Mouse (Mus musculus): ENCODE measurements at regions not wholly inside any gene's neighbourhood (a gene's known extent, or its start where the extent isn't known, plus 50 kb on each side); places are given as distances from the start of the nearest gene placed in this dataset.

DNA sequence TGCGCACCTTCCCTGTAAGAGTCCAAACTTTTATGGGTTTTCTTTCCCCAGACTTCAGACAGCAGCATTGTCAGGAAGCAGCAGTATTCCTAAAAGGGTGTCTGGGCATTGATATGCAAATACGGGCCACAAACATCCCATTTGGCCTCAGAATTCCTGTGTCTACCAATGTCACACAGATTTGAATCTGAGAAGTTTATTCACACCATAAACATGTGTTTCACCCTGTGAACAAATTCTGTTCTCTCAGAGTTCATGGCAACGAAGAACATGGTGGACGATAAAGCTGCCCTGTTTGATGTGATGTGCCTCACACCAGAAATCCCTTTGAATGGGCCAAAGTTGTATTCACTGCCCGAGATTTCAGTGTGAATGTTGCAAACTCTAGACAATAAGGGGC is 70.7 kb upstream of the Mad2l1 start:
- DNase-seq: no peak
- 39% methylated on average over 4 of the region's 5 CpGs for WGBS
- H3K4me3 ChIP-seq (replicated peaks; ENCODE audit: insufficient read depth, low read depth, low read length): no peak overlapping the region

GRCm38 (mm10) chr6:66465137-66465853 is 69.9 kb upstream of the Mad2l1 start:
- no peaks in the 10 kb centered on the region for H3K27me3 ChIP-seq (ENCODE audit: control insufficient read depth, insufficient read depth, low read length)
- TF ChIP-seq POLR2A (IDR thresholded peaks at IDR 0.05; ENCODE audit: borderline replicate concordance, insufficient read depth, low read length): no peak
- no peak for TF ChIP-seq CTCF (IDR thresholded peaks at IDR 0.05; ENCODE audit: borderline replicate concordance, insufficient read depth, low read depth, low read length)

More for the DNA sequence above, 70.7 kb upstream of the Mad2l1 start:
- Histone ChIP-seq H3K27ac (ENCODE audit: insufficient read depth, low read length) (no peak overlapping the region), H3K27me3 (ENCODE audit: control insufficient read depth, insufficient read depth, low read length) (no peaks in the 10 kb centered on the region), H3K4me1 (ENCODE audit: control insufficient read depth, insufficient read depth, low read length) (no peaks in the 10 kb centered on the region)
- TF ChIP-seq CTCF (IDR thresholded peaks at IDR 0.05; ENCODE audit: borderline replicate concordance, insufficient read depth, low read depth, low read length) (no peak), POLR2A (IDR thresholded peaks at IDR 0.05; ENCODE audit: borderline replicate concordance, insufficient read depth, low read length) (no peak)

DNA sequence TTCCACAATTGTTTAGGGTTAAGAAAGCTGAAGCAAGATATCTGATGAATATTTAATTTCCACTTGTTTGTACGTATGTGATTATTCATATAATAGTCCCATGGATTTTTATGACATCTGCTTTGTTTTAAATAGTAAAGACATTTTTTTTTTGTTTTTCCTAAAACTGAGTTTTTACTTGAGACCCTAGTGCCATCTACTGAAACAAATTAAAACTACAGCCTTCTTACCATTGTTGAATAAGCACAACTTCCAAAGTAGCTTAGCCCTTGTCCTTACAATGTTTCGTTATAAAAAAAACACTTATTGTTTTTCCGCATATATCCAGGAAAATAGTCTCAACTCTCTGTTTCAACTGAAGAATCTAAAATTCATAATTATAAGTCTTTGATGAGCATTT is 68.4 kb upstream of the Mad2l1 start:
- peak in 1 of 2 experiments; percentile 7 for DNase-seq
- Histone ChIP-seq H3K4me3 (replicated peaks; ENCODE audit: insufficient read depth, low read depth, low read length) (no peak overlapping the region), H3K27ac (ENCODE audit: insufficient read depth, low read length) (no peak overlapping the region), H3K27me3 (ENCODE audit: control insufficient read depth, insufficient read depth, low read length) (no peaks in the 10 kb centered on the region), H3K4me1 (ENCODE audit: control insufficient read depth, insufficient read depth, low read length) (no peaks in the 10 kb centered on the region)
- 30% methylated on average over 3 of the region's 3 CpGs for WGBS
- TF ChIP-seq CTCF (IDR thresholded peaks at IDR 0.05; ENCODE audit: borderline replicate concordance, insufficient read depth, low read depth, low read length) (peak; percentile 19; the same call in 1 of the 2 replicates), POLR2A (IDR thresholded peaks at IDR 0.05; ENCODE audit: borderline replicate concordance, insufficient read depth, low read length) (no peak)

More at GRCm38 (mm10) chr6:66465137-66465853, 69.9 kb upstream of the Mad2l1 start:
- no peak for DNase-seq
- no peak overlapping the region for H3K27ac ChIP-seq (ENCODE audit: insufficient read depth, low read length)
- no peak overlapping the region for H3K4me3 ChIP-seq (replicated peaks; ENCODE audit: insufficient read depth, low read depth, low read length)
- WGBS: 62% methylated on average over 11 of the region's 11 CpGs
- H3K4me1 ChIP-seq (ENCODE audit: control insufficient read depth, insufficient read depth, low read length): no peaks in the 10 kb centered on the region

GRCm38 (mm10) chr6:66470627-66471249 is 64.5 kb upstream of the Mad2l1 start:
- Histone ChIP-seq H3K4me1 (ENCODE audit: control insufficient read depth, insufficient read depth, low read length) (no peaks in the 10 kb centered on the region), H3K27ac (ENCODE audit: insufficient read depth, low read length) (no peak overlapping the region), H3K27me3 (ENCODE audit: control insufficient read depth, insufficient read depth, low read length) (no peaks in the 10 kb centered on the region), H3K4me3 (replicated peaks; ENCODE audit: insufficient read depth, low read depth, low read length) (no peak overlapping the region)
- no peak for DNase-seq
- TF ChIP-seq CTCF (IDR thresholded peaks at IDR 0.05; ENCODE audit: borderline replicate concordance, insufficient read depth, low read depth, low read length) (no peak), POLR2A (IDR thresholded peaks at IDR 0.05; ENCODE audit: borderline replicate concordance, insufficient read depth, low read length) (no peak)
- WGBS: 90% methylated on average over 4 of the region's 4 CpGs

- Histone ChIP-seq H3K27me3 (ENCODE audit: control insufficient read depth, insufficient read depth, low read length) (no peaks in the 10 kb centered on the region), H3K4me1 (ENCODE audit: control insufficient read depth, insufficient read depth, low read length) (no peaks in the 10 kb centered on the region), H3K4me3 (replicated peaks; ENCODE audit: insufficient read depth, low read depth, low read length) (no peak overlapping the region), H3K27ac (ENCODE audit: insufficient read depth, low read length) (no peak overlapping the region)
- DNase-seq: no peak
- TF ChIP-seq CTCF (IDR thresholded peaks at IDR 0.05; ENCODE audit: borderline replicate concordance, insufficient read depth, low read depth, low read length) (no peak), POLR2A (IDR thresholded peaks at IDR 0.05; ENCODE audit: borderline replicate concordance, insufficient read depth, low read length) (no peak)
- WGBS: 79% methylated on average over 3 of the region's 3 CpGs
Observed at GRCm38 (mm10) chr6:66471786-66472185, 63.4 kb upstream of the Mad2l1 start.

DNA sequence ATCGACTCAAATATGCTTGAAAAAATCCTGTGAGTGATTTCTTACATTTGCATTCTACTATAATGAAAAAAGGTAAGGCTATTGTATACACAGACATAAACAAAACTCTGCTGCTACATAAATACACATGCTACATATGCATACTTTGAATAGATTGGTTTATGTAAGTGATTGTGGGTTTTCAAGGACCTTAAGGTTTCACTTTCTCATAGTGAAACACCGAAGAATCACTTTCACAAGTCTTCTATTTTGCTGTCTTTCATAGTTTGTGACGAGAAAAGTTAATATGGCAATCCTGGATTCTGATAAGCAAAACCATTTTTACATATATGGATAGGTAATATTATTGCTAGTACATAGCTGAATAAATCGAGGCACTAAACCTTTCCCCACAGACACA is 62.5 kb upstream of the Mad2l1 start:
- TF ChIP-seq CTCF (IDR thresholded peaks at IDR 0.05; ENCODE audit: borderline replicate concordance, insufficient read depth, low read depth, low read length): no peak
- no peak for TF ChIP-seq POLR2A (IDR thresholded peaks at IDR 0.05; ENCODE audit: borderline replicate concordance, insufficient read depth, low read length)
- Histone ChIP-seq H3K27me3 (ENCODE audit: control insufficient read depth, insufficient read depth, low read length) (no peaks in the 10 kb centered on the region), H3K4me1 (ENCODE audit: control insufficient read depth, insufficient read depth, low read length) (no peaks in the 10 kb centered on the region), H3K27ac (ENCODE audit: insufficient read depth, low read length) (no peak overlapping the region), H3K4me3 (replicated peaks; ENCODE audit: insufficient read depth, low read depth, low read length) (no peak overlapping the region)
- no peak for DNase-seq
- WGBS: 80% methylated on average over 4 of the region's 4 CpGs

- H3K4me3 ChIP-seq (replicated peaks; ENCODE audit: insufficient read depth, low read depth, low read length): no peak overlapping the region
- no peak for TF ChIP-seq CTCF (IDR thresholded peaks at IDR 0.05; ENCODE audit: borderline replicate concordance, insufficient read depth, low read depth, low read length)
- no peak for TF ChIP-seq POLR2A (IDR thresholded peaks at IDR 0.05; ENCODE audit: borderline replicate concordance, insufficient read depth, low read length)
- no peaks in the 10 kb centered on the region for H3K4me1 ChIP-seq (ENCODE audit: control insufficient read depth, insufficient read depth, low read length)
- DNase-seq: no peak
- WGBS: 73% methylated on average over 5 of the region's 5 CpGs
- no peak overlapping the region for H3K27ac ChIP-seq (ENCODE audit: insufficient read depth, low read length)
- no peaks in the 10 kb centered on the region for H3K27me3 ChIP-seq (ENCODE audit: control insufficient read depth, insufficient read depth, low read length)
Observed at GRCm38 (mm10) chr6:66477575-66477974, 57.6 kb upstream of the Mad2l1 start.
